Mouse (Mus musculus): ENCODE results near the gene Gpm6a. TPM values are rescaled to one million over a fixed set of nuclear protein-coding genes. Genes with fewer than 3 reads are reported as not detected.

Gene Gpm6a
- polyA plus RNA-seq (2012; rRNA removed), result 6.5 and 8.7 TPM in 2 replicates

GRCm38 (mm10) chr8:54954741-54955455, at the start of gene Gpm6a:
TSS of gene Gpm6a (plus strand) at chr8:54954843.
- DNase-seq (ENCODE audit: low spot score), result no peak

DNA sequence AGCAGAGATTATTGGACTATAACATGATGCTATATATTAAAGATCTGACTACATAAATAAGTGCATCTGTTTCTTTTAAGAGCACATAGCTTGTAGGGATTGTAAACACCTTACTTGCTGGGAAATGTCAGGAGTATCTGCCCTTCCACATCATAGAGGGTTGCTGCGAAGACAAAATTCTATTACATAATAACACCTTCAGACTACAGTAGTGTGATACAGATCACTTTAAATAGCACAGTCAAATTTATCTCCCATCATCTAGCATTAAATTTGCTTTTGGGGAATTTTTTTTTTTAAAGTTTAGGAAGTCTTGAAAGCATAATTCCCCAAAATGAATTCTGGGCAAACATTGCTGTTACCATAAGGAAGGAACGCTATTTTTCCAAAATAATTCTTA, 41.8 kb upstream of the Gpm6a start:
- no peak for DNase-seq (ENCODE audit: low spot score)

DNA sequence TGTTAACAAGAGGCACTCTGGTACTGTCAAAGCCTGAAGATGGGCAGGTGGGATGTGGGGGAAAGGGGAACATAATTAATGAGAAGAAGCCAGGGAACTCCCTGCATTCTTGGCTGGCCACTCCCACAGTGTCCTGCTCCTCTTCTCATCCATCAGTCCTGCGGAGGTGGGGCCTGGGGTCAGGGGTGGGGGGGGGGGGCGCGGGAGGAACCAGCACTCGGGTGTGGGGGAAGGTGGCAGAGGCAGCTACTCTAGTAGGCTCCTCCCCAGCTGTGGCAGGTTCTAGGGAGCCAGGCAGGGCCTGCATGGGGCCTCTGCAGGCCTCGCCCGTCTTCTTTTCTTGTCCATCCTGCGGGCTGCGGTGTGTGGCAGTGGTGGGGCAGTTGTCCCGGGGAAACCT, 36.9 kb upstream of the Gpm6a start:
- no peak for DNase-seq (ENCODE audit: low spot score)

- DNase-seq (ENCODE audit: low spot score), result no peak
These were observed 32.3 kb upstream of the Gpm6a start for GRCm38 (mm10) chr8:54922160-54922855.

- DNase-seq (ENCODE audit: low spot score), result no peak
These were observed 29.7 kb upstream of the Gpm6a start for GRCm38 (mm10) chr8:54924936-54925335.

- no peak for DNase-seq (ENCODE audit: low spot score)
These were observed 22.3 kb upstream of the Gpm6a start for GRCm38 (mm10) chr8:54932306-54932705.

- DNase-seq (ENCODE audit: low spot score), result no peak
These were observed 1.3 kb upstream of the Gpm6a start for GRCm38 (mm10) chr8:54953351-54953750.

DNA sequence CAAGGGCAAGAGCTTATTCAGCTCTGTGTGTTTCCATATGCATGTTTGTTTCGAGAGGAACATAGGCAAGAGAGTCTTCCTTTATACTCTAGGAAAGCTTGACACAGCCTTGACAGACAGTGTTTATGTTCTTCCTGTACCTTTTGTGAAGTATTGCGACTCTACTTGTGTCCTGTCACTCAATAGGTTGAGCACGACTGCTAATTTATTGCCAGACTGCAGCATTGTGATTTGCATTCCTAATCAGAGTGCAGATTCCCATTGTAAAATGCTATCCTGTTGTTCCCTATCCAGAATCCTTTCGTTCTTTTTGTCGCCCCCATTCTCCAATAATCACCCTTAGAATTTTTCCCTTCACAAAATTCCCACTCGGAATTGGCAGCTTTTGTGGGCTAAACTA, 613 bp upstream of the Gpm6a start:
- no peak for DNase-seq (ENCODE audit: low spot score)

DNA sequence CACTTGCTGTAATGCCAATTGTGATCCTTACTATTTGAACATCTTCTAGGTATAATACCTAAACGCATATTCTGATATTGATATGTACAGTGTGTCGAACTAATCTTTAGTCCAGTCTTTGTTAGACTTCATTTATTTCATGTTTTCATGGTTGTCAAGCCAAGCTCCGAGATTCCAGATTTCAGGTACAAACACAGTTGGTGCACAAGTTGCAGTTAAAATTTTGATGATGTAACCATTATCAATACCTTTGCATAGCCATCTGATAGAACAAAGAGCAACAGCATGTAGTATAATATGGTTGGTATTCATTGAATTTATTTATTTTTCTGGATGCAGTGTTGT, 785 bp downstream of the Gpm6a start:
- no peak for DNase-seq (ENCODE audit: low spot score)

DNA sequence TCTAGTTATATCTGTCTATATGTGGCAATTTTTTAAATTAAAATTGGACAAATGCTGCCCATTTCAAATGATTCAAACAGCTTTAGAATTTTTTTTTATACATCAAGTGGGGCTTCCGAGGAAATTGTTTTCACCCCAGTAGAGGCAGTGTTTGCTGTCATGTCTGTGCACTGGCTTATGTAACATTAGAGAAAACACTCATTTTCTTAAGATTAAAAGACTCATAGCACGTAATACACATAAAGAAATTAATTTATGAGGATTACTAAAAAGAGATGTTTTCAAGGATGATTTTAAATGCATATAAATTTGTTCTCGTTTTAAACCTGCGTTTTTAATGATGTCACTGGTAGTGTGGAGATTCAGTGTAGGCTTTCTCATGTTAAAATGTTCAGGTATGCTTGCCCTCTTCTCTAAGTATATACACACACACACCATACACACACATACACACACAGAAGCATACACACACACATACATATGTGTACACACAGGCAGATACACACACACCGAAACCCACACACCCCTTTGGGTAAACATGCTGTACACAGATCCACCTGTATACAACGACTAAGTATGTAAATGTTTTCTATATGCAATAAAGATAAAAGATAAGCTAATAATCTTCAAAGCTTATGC, 1.4 kb downstream of the Gpm6a start:
- no peak for DNase-seq (ENCODE audit: low spot score)

DNA sequence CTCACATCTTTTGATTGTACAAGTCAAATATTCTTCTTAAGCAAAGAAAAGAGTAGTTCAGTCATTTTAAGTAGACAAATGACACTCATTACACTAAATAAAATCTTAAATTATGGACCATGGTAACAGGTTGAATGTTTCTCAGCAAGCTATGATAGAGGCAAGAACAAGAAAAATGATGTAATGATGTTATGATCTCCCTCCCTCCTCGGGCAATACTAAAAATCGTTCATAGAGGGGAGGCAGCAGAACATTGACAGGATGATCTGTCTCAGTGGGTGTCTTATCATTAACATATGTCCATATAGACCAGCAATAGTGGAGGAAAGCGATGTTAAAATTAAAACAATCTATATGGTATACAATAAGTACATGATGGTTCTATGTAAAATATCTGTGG, 2.1 kb downstream of the Gpm6a start:
- DNase-seq (ENCODE audit: low spot score), result no peak

GRCm38 (mm10) chr8:54957506-54957905, 2.9 kb downstream of the Gpm6a start:
- no peak for DNase-seq (ENCODE audit: low spot score)

GRCm38 (mm10) chr8:54961571-54961970, 6.9 kb downstream of the Gpm6a start:
- no peak for DNase-seq (ENCODE audit: low spot score)

- DNase-seq (ENCODE audit: low spot score), result no peak
These were observed 20.4 kb downstream of the Gpm6a start for GRCm38 (mm10) chr8:54975020-54975419.

- no peak for DNase-seq (ENCODE audit: low spot score)
These were observed 20.9 kb downstream of the Gpm6a start for GRCm38 (mm10) chr8:54975506-54975905.

- DNase-seq (ENCODE audit: low spot score), result no peak
These were observed 21.3 kb downstream of the Gpm6a start for GRCm38 (mm10) chr8:54975927-54976326.

- no peak for DNase-seq (ENCODE audit: low spot score)
These were observed 22.0 kb downstream of the Gpm6a start for GRCm38 (mm10) chr8:54976663-54977062.

- DNase-seq (ENCODE audit: low spot score), result no peak
These were observed 32.1 kb downstream of the Gpm6a start for GRCm38 (mm10) chr8:54986791-54987190.

DNA sequence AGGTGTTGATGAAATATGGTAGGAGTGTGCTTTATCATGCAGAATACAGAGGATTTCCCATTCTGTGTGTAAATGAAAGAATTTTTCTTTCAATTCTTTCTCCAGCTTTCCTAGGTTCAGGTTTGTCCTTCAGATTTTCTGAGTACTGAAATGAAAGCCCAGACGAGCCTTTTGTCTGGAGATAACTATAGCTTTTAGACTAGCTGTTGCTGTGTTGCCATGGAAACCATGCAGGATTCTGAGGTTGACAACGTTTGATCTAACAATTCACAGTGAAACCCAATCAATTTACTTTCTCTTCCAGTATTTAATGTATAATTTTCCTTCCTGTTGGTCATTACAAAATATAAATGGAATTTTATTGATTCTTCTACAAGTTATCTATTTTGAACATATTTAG, 34.5 kb downstream of the Gpm6a start:
- no peak for DNase-seq (ENCODE audit: low spot score)

DNA sequence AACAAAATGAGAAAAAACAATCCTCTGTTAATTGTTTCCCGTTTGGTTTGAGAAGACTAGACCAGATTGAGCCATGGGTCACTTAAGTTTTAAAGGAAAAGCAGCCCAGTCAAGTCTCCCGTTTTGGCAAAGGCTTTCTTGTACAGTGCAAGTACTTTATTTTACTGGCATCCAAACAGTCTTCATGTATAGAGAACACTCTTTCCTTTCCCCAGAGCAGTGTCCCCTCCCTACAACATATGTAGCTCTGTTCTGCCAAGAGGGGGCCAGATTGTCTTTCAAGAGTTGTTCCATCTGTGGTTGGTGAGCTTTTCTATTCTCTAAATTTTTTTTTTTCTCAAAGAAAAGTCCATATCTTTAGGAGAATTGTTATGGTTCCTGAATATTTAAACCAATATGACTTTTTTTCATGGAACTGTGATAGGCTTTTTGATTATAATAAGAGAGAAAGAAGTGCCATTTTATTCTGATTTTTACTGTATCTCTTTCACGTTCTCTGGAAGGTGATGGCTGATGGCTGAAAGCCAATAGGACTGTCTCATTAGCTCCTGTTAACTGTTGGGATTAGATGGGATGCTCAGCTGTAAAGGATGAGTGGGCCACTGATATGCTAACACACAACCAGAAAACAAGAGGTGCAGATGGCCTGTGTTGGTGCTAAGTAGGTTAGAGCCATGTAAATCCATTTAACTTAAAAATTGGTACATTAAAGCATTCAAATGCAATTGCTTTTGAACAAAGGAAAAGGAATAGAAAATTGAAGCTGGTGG, 37.4 kb downstream of the Gpm6a start:
- DNase-seq (ENCODE audit: low spot score), result no peak

GRCm38 (mm10) chr8:54995662-54996061, 41.0 kb downstream of the Gpm6a start:
- no peak for DNase-seq (ENCODE audit: low spot score)

- no peak for DNase-seq (ENCODE audit: low spot score)
These were observed 47.8 kb downstream of the Gpm6a start for GRCm38 (mm10) chr8:55002398-55002797.

Measured in urinary bladder, adult 2 months (tissue).